Mouse (Mus musculus) forebrain, embryonic 12.5 days (tissue): ENCODE data around the gene Gtf2ird1. TPM values are rescaled to one million over a fixed set of nuclear protein-coding genes. Genes with fewer than 3 reads are reported as not detected.

Experiments used
- ATAC-seq: fragments of 200-750 bp; cut with Nextera tagmentation; 2 replicates; pipeline ENCODE4 v1.8.0; 2017; ENCODE audit warnings: moderate TSS enrichment; ENCODE audit not compliant: low FRiP score
- H3K27ac ChIP-seq: fragments of 300-500 bp; sonication (generic); 2 replicates; pipeline ENCODE4 v1.5.1; 2016; ENCODE audit warnings: mild to moderate bottlenecking
- H3K27me3 ChIP-seq: fragments of 300-500 bp; sonication (generic); 2 replicates; pipeline ENCODE4 v1.6.1; 2016; ENCODE audit warnings: mild to moderate bottlenecking
- H3K36me3 ChIP-seq: fragments of 300-500 bp; sonication (generic); replicated peaks from 2 replicates; pipeline ENCODE4 v1.6.1; 2016; ENCODE audit warnings: mild to moderate bottlenecking
- H3K4me1 ChIP-seq: fragments of 300-500 bp; sonication (generic); 2 replicates; pipeline ENCODE4 v1.6.1; 2016
- H3K4me2 ChIP-seq: fragments of 300-500 bp; sonication (generic); 2 replicates; pipeline ENCODE4 v1.6.1; 2016; ENCODE audit warnings: mild to moderate bottlenecking, moderate library complexity
- H3K4me3 ChIP-seq: fragments of 300-500 bp; sonication (generic); replicated peaks from 2 replicates; pipeline ENCODE4 v1.5.1; 2016; ENCODE audit warnings: mild to moderate bottlenecking
- H3K9ac ChIP-seq: fragments of 300-500 bp; sonication (generic); 2 replicates; pipeline ENCODE4 v1.6.1; 2016; ENCODE audit warnings: mild to moderate bottlenecking
- H3K9me3 ChIP-seq: fragments of 300-500 bp; sonication (generic); 2 replicates; pipeline ENCODE4 v1.6.1; 2016
- WGBS: fragments of 180-500 bp; shearing (Covaris S2); methylation state at CpG from one replicate; pipeline ENCODE4 v1.1.7; 2016; 5-methylcytosine and 5-hydroxymethylcytosine counted together
- polyA plus RNA-seq: library from polyadenylated mRNA; unstranded; fragments of >200 nt; fragmentation: Nextera tagmentation; extraction: Ambion mirVana; gene quantifications from 2 replicates; pipeline ENCODE4 v1.2.1, GENCODE M21; 2016

Gtf2ird1 gene
- polyA plus RNA-seq, 1 experiment from 2014 or later = 112 TPM

GRCm38 (mm10) chr5:134438676-134439425 is 17.7 kb downstream of the Gtf2ird1 start:
- Histone ChIP-seq H3K9ac (no peak overlapping the region), H3K27ac (no peak overlapping the region), H3K4me3 (no peak overlapping the region), H3K36me3 (peaks cover 45% of the 10 kb centered on the region), H3K9me3 (peaks cover 8% of the 10 kb centered on the region), H3K4me2 (no peak overlapping the region), H3K4me1 (peaks cover 26% of the 10 kb centered on the region), H3K27me3 (no peaks in the 10 kb centered on the region)
- no peak for ATAC-seq
- 96% methylated on average over 6 of the region's 6 CpGs for WGBS

DNA sequence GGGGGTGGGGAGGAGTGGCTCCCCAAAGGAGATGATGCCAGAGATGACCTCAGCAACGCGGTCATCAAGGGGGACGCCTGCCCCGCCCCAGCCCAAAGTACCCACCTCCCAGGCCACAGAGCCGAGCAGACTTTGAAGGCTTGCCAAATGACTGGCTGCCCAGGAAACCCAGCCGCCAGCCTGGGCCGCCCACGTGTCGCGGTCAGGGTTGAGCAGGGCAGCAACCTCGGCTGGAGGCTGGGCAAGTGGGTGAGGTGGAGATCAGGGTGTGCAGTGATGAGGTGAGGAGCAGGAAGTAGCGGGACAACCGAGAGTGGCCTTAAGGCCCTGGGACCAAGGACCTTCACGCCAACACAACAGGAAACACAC is 19.1 kb downstream of the Gtf2ird1 start:
- H3K36me3 ChIP-seq = peaks cover 31% of the 10 kb centered on the region
- no peak overlapping the region for H3K4me3 ChIP-seq
- WGBS = 91% methylated on average over 14 of the region's 14 CpGs
- 0 out of 2 replicates have a peak, but pooled peaks cover 4% of the 10 kb centered on the region for H3K9me3 ChIP-seq
- H3K4me2 ChIP-seq = no peak overlapping the region
- peak overlapping the region; percentile 25; the same call in 1 of the 2 replicates for H3K27ac ChIP-seq
- no peak overlapping the region for H3K9ac ChIP-seq
- ATAC-seq = no peak
- no peaks in the 10 kb centered on the region for H3K27me3 ChIP-seq
- H3K4me1 ChIP-seq = peaks cover 26% of the 10 kb centered on the region

GRCm38 (mm10) chr5:134436782-134437458 is 19.6 kb downstream of the Gtf2ird1 start:
- Histone ChIP-seq H3K27me3 (no peaks in the 10 kb centered on the region), H3K4me1 (peaks cover 26% of the 10 kb centered on the region), H3K36me3 (peaks cover 26% of the 10 kb centered on the region), H3K4me3 (no peak overlapping the region), H3K27ac (peak overlapping the region; percentile 25; the same call in 1 of the 2 replicates), H3K4me2 (no peak overlapping the region), H3K9me3 (0 out of 2 replicates have a peak, but pooled peaks cover 4% of the 10 kb centered on the region), H3K9ac (no peak overlapping the region)
- ATAC-seq = no peak
- 92% methylated on average over 13 of the region's 13 CpGs for WGBS

DNA sequence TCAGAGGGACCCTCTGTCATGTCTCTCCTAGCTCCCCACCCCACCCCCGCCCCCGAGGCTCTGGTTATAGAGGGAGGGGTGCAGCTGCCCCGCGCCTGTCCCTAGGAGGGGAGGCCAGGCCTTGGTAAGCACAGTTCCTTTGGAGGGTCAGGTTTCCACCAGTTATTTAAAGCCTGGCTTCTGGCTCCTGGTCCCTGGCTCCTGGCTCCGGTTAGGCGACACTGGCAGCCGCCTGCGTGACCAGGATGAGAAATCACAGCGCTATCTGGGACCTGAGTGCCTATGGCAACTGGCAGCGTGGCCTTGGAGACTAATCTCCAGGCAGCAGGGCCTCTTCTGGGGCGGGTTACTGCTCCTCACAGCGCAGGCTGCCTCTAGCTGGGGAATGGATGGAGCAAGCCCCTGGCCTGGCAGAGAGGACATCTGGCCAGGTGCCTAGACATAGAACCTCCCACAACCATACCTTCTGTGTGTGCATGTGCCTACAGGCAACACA is 20.6 kb downstream of the Gtf2ird1 start:
- peaks cover 26% of the 10 kb centered on the region for H3K4me1 ChIP-seq
- 75% methylated on average over 12 of the region's 12 CpGs for WGBS
- 0 out of 2 replicates have a peak, but pooled peaks cover 4% of the 10 kb centered on the region for H3K9me3 ChIP-seq
- H3K4me2 ChIP-seq = no peak overlapping the region
- no peak overlapping the region for H3K9ac ChIP-seq
- H3K27ac ChIP-seq = peak overlapping the region; percentile 62
- no peaks in the 10 kb centered on the region for H3K27me3 ChIP-seq
- peaks cover 20% of the 10 kb centered on the region for H3K36me3 ChIP-seq
- ATAC-seq = no peak
- no peak overlapping the region for H3K4me3 ChIP-seq

GRCm38 (mm10) chr5:134433137-134433536 is 23.4 kb downstream of the Gtf2ird1 start:
- Histone ChIP-seq H3K27me3 (no peaks in the 10 kb centered on the region), H3K4me3 (no peak overlapping the region), H3K36me3 (peaks cover 12% of the 10 kb centered on the region), H3K4me2 (no peak overlapping the region), H3K9ac (no peak overlapping the region), H3K4me1 (peaks cover 26% of the 10 kb centered on the region), H3K27ac (no peak overlapping the region), H3K9me3 (no peaks in the 10 kb centered on the region)
- ATAC-seq = no peak
- WGBS = 90% methylated on average over 10 of the region's 10 CpGs

DNA sequence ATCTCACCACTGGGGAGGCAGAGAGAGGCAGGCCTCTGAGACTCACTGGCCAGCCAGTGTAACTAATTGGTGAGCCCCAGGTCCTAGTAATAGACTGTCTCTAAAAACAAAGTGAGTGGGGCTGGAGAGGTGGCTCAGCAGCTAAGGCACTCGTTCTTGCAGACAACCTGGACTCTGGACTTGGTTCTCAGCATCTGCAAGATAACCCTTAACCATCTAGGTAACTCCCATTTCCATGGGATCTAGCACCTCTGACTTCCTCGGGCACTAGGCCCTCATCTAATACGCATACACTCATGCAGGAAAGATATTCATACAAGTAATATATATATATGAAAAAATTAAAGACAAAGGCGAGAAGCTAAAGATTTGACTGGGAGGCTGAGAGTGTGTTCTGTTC is 26.4 kb downstream of the Gtf2ird1 start:
- ATAC-seq = no peak
- no peak overlapping the region for H3K4me2 ChIP-seq
- H3K4me1 ChIP-seq = peaks cover 4% of the 10 kb centered on the region; the same call in 1 of the 2 replicates
- no peak overlapping the region for H3K27ac ChIP-seq
- H3K9me3 ChIP-seq = no peaks in the 10 kb centered on the region
- peaks cover 17% of the 10 kb centered on the region for H3K36me3 ChIP-seq
- H3K4me3 ChIP-seq = no peak overlapping the region
- H3K9ac ChIP-seq = no peak overlapping the region
- no peaks in the 10 kb centered on the region for H3K27me3 ChIP-seq
- 86% methylated on average over 4 of the region's 4 CpGs for WGBS

- Histone ChIP-seq H3K4me1 (peaks cover 4% of the 10 kb centered on the region; the same call in 1 of the 2 replicates), H3K36me3 (peaks cover 21% of the 10 kb centered on the region; the same call in 1 of the 2 replicates)
- 85% methylated on average over 9 of the region's 9 CpGs for WGBS
These were observed 28.9 kb downstream of the Gtf2ird1 start for GRCm38 (mm10) chr5:134427664-134428063.

DNA sequence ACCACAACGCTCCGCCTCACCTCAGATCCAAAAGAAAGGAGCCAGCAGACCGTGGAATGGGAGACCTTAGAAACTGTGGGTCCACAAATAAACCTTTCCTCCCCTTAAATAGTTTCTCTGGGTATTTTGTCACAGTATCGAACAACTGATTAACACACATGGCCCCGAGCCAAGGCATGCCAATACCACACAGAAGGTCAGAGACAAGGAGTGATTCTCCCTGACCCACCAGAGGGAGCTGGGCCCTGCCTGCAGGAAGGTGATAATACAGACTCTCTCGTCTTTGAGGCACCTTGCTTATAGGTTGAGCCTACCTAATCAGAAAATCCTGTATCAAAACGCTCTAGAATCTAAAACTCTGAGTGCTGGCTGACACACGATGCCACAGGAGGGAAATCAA is 30.9 kb downstream of the Gtf2ird1 start:
- Histone ChIP-seq H3K4me1 (peaks cover 4% of the 10 kb centered on the region; the same call in 1 of the 2 replicates), H3K27ac (no peak overlapping the region), H3K36me3 (peaks cover 17% of the 10 kb centered on the region; the same call in 1 of the 2 replicates), H3K4me2 (no peak overlapping the region), H3K27me3 (no peaks in the 10 kb centered on the region), H3K4me3 (no peak overlapping the region), H3K9me3 (no peaks in the 10 kb centered on the region), H3K9ac (no peak overlapping the region)
- no peak for ATAC-seq
- 93% methylated on average over 8 of the region's 8 CpGs for WGBS

More at GRCm38 (mm10) chr5:134427664-134428063, 28.9 kb downstream of the Gtf2ird1 start:
- Histone ChIP-seq H3K9me3 (no peaks in the 10 kb centered on the region), H3K27ac (no peak overlapping the region), H3K27me3 (no peaks in the 10 kb centered on the region), H3K4me2 (no peak overlapping the region), H3K9ac (no peak overlapping the region), H3K4me3 (no peak overlapping the region)
- ATAC-seq = no peak

- Histone ChIP-seq H3K4me1 (peaks cover 4% of the 10 kb centered on the region; the same call in 1 of the 2 replicates), H3K4me2 (no peak overlapping the region), H3K4me3 (no peak overlapping the region), H3K9me3 (no peaks in the 10 kb centered on the region), H3K27me3 (no peaks in the 10 kb centered on the region), H3K36me3 (peaks cover 17% of the 10 kb centered on the region; the same call in 1 of the 2 replicates), H3K27ac (no peak overlapping the region), H3K9ac (no peak overlapping the region)
- 94% methylated on average over 5 of the region's 5 CpGs for WGBS
- no peak for ATAC-seq
These were observed 32.6 kb downstream of the Gtf2ird1 start for GRCm38 (mm10) chr5:134423930-134424329.

DNA sequence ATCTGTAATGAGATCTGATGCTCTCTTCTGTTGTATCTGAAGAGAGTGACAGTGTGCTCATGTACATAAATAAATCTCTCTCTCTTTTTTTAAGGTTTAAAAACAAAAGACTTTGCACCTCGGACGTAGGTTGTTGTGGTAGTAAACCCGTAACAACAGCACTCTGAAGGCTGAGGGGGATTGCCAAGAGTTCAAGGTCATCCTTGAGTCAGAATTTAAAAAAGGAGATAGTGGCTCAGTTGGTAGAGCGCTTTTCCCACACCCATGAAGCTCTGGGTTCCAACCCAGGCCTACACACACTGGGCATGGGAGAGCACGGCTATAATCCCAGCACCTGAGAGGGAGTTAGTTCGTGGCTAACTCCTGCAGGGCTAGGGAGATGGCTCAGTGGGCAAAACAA is 33.1 kb downstream of the Gtf2ird1 start:
- Histone ChIP-seq H3K27ac (no peak overlapping the region), H3K27me3 (no peaks in the 10 kb centered on the region), H3K36me3 (peaks cover 11% of the 10 kb centered on the region; the same call in 1 of the 2 replicates), H3K4me2 (no peak overlapping the region), H3K9ac (no peak overlapping the region), H3K4me1 (peaks cover 4% of the 10 kb centered on the region; the same call in 1 of the 2 replicates), H3K9me3 (no peaks in the 10 kb centered on the region), H3K4me3 (no peak overlapping the region)
- no peak for ATAC-seq
- 97% methylated on average over 6 of the region's 6 CpGs for WGBS

DNA sequence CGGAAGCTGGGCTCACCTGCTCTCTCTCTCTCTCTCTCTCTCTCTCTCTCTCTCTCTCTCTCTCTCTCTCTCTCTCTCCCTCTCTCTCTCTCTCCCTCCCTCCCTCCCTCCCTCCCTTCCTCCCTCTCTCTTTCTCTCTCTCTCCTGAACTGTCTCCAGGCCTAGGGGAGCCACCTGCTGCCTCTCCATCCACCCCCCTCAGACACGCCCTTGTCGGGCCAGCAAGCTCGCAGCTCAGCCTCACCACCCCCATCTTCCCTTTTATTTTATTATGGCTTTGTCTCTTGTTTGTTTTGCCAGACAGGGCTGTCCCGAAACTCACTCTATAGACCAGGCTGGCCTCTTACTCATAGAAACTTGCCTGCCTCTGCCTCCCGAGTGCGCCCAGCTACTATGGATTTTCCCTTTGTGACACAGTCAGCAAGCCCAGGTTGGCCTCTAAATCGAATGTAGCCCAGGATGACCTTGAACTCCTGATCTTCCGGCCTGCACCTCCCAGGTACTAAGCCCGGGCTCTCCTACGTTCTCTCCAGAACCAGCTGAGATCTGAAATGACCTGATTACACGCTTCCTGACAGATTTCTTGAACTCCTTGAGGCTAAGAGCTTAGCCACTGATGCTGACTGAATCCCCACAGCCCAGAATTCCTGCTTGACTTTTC is 34.1 kb downstream of the Gtf2ird1 start:
- Histone ChIP-seq H3K4me2 (no peak overlapping the region), H3K9ac (no peak overlapping the region), H3K27ac (no peak overlapping the region), H3K4me3 (no peak overlapping the region), H3K4me1 (no peaks in the 10 kb centered on the region), H3K9me3 (no peaks in the 10 kb centered on the region), H3K36me3 (peaks cover 12% of the 10 kb centered on the region), H3K27me3 (no peaks in the 10 kb centered on the region)
- 90% methylated on average over 12 of the region's 12 CpGs for WGBS
- ATAC-seq = no peak

DNA sequence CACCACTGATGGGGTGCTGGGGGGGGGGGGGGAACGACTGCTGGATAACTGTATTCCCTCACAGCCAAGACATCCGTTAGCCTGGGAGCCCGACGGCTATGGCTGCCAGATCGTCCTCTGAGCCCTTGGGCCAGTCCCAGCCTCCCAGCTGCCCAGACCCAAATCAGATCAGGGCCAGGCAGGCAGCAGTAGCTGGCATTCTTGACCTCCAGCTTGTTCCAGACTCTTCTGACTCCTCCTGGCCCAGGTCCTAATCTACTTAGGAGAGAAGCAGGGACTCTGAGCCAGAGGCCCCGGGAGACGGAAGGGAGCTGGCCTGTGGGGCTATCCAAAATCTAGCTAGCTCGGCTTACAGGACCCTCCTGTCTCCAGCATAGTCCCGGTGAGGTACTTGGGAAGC is 35.5 kb downstream of the Gtf2ird1 start:
- Histone ChIP-seq H3K27me3 (no peaks in the 10 kb centered on the region), H3K9me3 (no peaks in the 10 kb centered on the region), H3K27ac (0 out of 2 replicates have a peak overlapping the region, but pooled peaks have one; percentile 4), H3K4me2 (no peak overlapping the region), H3K36me3 (peaks cover 25% of the 10 kb centered on the region), H3K4me3 (no peak overlapping the region), H3K4me1 (no peaks in the 10 kb centered on the region), H3K9ac (no peak overlapping the region)
- ATAC-seq = no peak
- 87% methylated on average over 9 of the region's 9 CpGs for WGBS
